Mouse (Mus musculus): ENCODE results near the gene Prmt7. TPM values are rescaled to one million over a fixed set of nuclear protein-coding genes. Genes with fewer than 3 reads are reported as not detected.

Gene Prmt7
- 55.8 and 66.1 TPM in 2 replicates for total RNA-seq (2012; rRNA removed)

DNA sequence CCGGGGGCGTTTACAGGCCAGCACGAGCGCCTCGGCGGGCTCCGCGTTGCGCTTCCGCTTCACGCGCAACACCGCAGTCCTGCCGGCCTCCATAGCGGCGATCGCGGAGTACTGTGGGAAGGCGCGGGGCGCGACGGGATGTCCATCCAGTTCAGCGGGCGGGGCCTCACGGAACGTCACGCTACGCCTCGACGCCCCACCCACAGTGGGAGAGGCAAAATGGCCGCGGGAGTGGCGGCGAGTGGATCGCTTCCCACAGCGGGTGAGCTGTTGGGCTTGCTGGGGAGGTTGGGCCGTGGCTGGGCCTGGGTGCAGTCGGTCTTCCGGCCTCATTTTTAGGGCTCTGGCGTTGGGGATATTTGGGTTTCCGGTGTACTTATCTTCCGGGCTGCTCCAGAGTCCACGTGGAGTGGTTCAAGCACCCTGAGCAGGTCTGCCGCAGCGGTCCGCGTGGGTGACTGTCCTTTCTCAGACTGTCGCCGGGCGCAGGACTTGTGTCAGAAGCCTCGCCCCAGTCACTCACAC lies at the start of gene Prmt7, which contains the start of gene Slc7a6os:
Gene Prmt7, plus strand, starts transcription at position 116 of the 525 bp plus-strand sequence.
Gene Slc7a6os, minus strand, starts transcription at position 115 of the 525 bp plus-strand sequence.
- Histone ChIP-seq H3K9ac (ENCODE audit: insufficient read depth, low read depth, low read length, poor library complexity, severe bottlenecking) (peak within 1 kb of the TSS; percentile 96), H3K27ac (ENCODE audit: insufficient read depth, low read depth, low read length, poor library complexity, severe bottlenecking) (peak within 1 kb of the TSS; percentile 70), H3K36me3 (ENCODE audit: control insufficient read depth, insufficient read depth, low read length, poor library complexity, severe bottlenecking) (peaks cover 22% of the 10 kb centered on the region; the same call in 1 of the 2 replicates), H3K4me3 (ENCODE audit: insufficient read depth in 1 of 2, low read depth in 1 of 2, low read length in 2 of 2, poor library complexity in 1 of 2, severe bottlenecking in 1 of 2) (peak within 1 kb of the TSS; percentile 86 to 90), H3K4me1 (ENCODE audit: control insufficient read depth in 2 of 2, insufficient read depth in 2 of 2, low read length in 2 of 2, poor library complexity in 1 of 2) (peaks cover 2 to 5% of the 10 kb centered on the region in 2 experiments; a peak in 1 of 4 replicates), H3K9me3 (ENCODE audit: control insufficient read depth, insufficient read depth, low read depth, low read length) (no peaks in the 10 kb centered on the region)
- in situ Hi-C loops (cut with MboI; ENCODE audit: low sequenced_read_pairs in 2 of 2, unreplicated experiment in 2 of 2): no loop called here
- TF ChIP-seq CHD2 (IDR thresholded peaks at IDR 0.05; ENCODE audit: low read depth, low read length) (no peak), HCFC1 (IDR thresholded peaks at IDR 0.05; ENCODE audit: borderline replicate concordance, insufficient read depth, low read length) (peak; percentile 44; the same call in 1 of the 2 replicates), ZNF384 (IDR thresholded peaks at IDR 0.05; ENCODE audit: low read depth, low read length) (no peak), ZC3H11A (IDR thresholded peaks at IDR 0.05; ENCODE audit: borderline replicate concordance, low read depth, low read length) (no peak)
- peak; percentile 86 for DNase-seq (ENCODE audit: low read depth, low spot score)

- H3K27ac ChIP-seq (ENCODE audit: insufficient read depth, low read depth, low read length, poor library complexity, severe bottlenecking): no peak overlapping the region
- H3K9ac ChIP-seq (ENCODE audit: insufficient read depth, low read depth, low read length, poor library complexity, severe bottlenecking): no peak overlapping the region
- H3K4me1 ChIP-seq (ENCODE audit: control insufficient read depth in 2 of 2, insufficient read depth in 2 of 2, low read length in 2 of 2, poor library complexity in 1 of 2): peaks cover 0 to 18% of the 10 kb centered on the region in 2 experiments; a peak in 3 of 4 replicates
- H3K9me3 ChIP-seq (ENCODE audit: control insufficient read depth, insufficient read depth, low read depth, low read length): no peaks in the 10 kb centered on the region
- no peak overlapping the region for H3K4me3 ChIP-seq (ENCODE audit: insufficient read depth in 1 of 2, low read depth in 1 of 2, low read length in 2 of 2, poor library complexity in 1 of 2, severe bottlenecking in 1 of 2)
- in situ Hi-C loops (cut with MboI; ENCODE audit: low sequenced_read_pairs in 2 of 2, unreplicated experiment in 2 of 2): no loop called here
- DNase-seq (ENCODE audit: low read depth, low spot score): no peak
- peaks cover 27% of the 10 kb centered on the region for H3K36me3 ChIP-seq (ENCODE audit: control insufficient read depth, insufficient read depth, low read length, poor library complexity, severe bottlenecking)
- TF ChIP-seq ZNF384 (IDR thresholded peaks at IDR 0.05; ENCODE audit: low read depth, low read length) (no peak), MAFK (IDR thresholded peaks at IDR 0.05; ENCODE audit: insufficient read depth, low read depth, low read length) (no peak), CHD2 (IDR thresholded peaks at IDR 0.05; ENCODE audit: low read depth, low read length) (no peak)
Measured at GRCm38 (mm10) chr8:106163251-106163650, 47.5 kb upstream of the Prmt7 start.

DNA sequence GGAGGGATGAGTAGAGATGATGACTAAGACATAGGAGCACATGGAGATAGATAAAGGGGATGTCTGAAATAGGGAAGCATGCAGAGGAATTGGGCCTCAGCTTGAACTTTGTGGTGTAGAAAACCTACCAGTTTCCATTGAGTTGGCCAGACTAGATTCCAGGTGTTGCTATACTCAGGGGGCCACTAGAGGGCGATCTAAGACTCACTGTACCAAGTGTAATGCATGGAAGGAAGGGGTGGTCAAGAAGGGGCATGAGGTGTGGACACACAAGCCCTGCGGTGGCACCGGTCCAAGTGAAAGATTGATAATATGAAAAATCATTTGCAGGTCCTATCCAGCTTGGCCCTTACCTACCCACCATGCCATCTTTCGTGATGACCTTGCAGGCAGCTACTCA lies 45.3 kb upstream of the Prmt7 start:
- H3K4me1 ChIP-seq (ENCODE audit: control insufficient read depth in 2 of 2, insufficient read depth in 2 of 2, low read length in 2 of 2, poor library complexity in 1 of 2): peaks cover 0 to 10% of the 10 kb centered on the region in 2 experiments; a peak in 2 of 4 replicates

DNA sequence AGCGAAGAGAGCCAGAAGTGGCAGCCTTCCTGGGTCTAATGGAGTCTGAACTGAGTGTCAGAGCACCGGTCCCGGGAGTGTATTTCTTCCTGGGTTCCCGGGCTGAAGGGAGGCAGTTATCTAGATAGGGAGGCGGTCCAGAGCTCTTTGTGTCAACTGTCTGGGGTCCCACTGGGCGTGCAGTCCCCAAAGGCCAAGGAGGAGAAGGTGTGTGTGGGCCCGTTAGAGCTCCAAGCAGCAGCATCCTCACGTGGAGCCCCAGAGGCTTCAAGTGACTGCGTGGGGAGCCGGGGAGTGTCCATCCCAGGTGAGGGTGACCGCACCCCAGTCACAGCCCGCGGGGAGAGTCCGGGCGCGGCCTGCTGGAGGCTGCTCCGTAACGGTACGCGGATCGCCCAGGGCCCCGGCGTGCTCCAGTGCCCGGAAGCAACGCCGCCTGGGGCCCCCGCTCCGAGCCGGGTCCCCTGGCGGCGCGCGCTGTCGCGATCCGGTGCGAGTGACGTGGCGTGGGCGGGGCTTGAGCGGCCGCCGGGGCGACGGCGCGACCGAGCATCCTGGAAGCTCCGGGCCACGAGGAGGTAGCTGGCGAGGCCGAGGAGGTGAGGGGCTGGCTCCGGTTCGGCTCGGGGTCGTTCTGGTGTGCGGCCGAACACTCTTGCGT lies 42.2 kb upstream of the Prmt7 start, which contains the start of gene Slc7a6:
Gene Slc7a6, plus strand, starts transcription at position 502 of the 661 bp plus-strand sequence.
- Histone ChIP-seq H3K4me3 (ENCODE audit: insufficient read depth in 1 of 2, low read depth in 1 of 2, low read length in 2 of 2, poor library complexity in 1 of 2, severe bottlenecking in 1 of 2) (peak within 1 kb of the TSS; percentile 85 to 89), H3K9me3 (ENCODE audit: control insufficient read depth, insufficient read depth, low read depth, low read length) (no peaks in the 10 kb centered on the region), H3K4me1 (ENCODE audit: control insufficient read depth in 2 of 2, insufficient read depth in 2 of 2, low read length in 2 of 2, poor library complexity in 1 of 2) (peaks cover 0 to 3% of the 10 kb centered on the region in 2 experiments; a peak in 1 of 4 replicates), H3K9ac (ENCODE audit: insufficient read depth, low read depth, low read length, poor library complexity, severe bottlenecking) (peak within 1 kb of the TSS; percentile 88), H3K27ac (ENCODE audit: insufficient read depth, low read depth, low read length, poor library complexity, severe bottlenecking) (0 out of 2 replicates have a peak within 1 kb of the TSS, but pooled peaks have one; percentile 26), H3K36me3 (ENCODE audit: control insufficient read depth, insufficient read depth, low read length, poor library complexity, severe bottlenecking) (peaks cover 9% of the 10 kb centered on the region)
- TF ChIP-seq MAFK (IDR thresholded peaks at IDR 0.05; ENCODE audit: insufficient read depth, low read depth, low read length): no peak
- no peak for TF ChIP-seq HCFC1 (IDR thresholded peaks at IDR 0.05; ENCODE audit: borderline replicate concordance, insufficient read depth, low read length)
- TF ChIP-seq CHD2 (IDR thresholded peaks at IDR 0.05; ENCODE audit: low read depth, low read length): no peak
- peak; percentile 40 for DNase-seq (ENCODE audit: low read depth, low spot score)
- in situ Hi-C loops (cut with MboI; ENCODE audit: low sequenced_read_pairs in 2 of 2, unreplicated experiment in 2 of 2): no loop called here

More for the DNA sequence above, 45.3 kb upstream of the Prmt7 start:
- Histone ChIP-seq H3K27ac (ENCODE audit: insufficient read depth, low read depth, low read length, poor library complexity, severe bottlenecking) (no peak overlapping the region), H3K9me3 (ENCODE audit: control insufficient read depth, insufficient read depth, low read depth, low read length) (no peaks in the 10 kb centered on the region), H3K4me3 (ENCODE audit: insufficient read depth in 1 of 2, low read depth in 1 of 2, low read length in 2 of 2, poor library complexity in 1 of 2, severe bottlenecking in 1 of 2) (no peak overlapping the region), H3K36me3 (ENCODE audit: control insufficient read depth, insufficient read depth, low read length, poor library complexity, severe bottlenecking) (peaks cover 27% of the 10 kb centered on the region), H3K9ac (ENCODE audit: insufficient read depth, low read depth, low read length, poor library complexity, severe bottlenecking) (no peak overlapping the region)
- DNase-seq (ENCODE audit: low read depth, low spot score): peak; percentile 59
- in situ Hi-C loops (cut with MboI; ENCODE audit: low sequenced_read_pairs in 2 of 2, unreplicated experiment in 2 of 2): no loop called here
- no peak for TF ChIP-seq MAFK (IDR thresholded peaks at IDR 0.05; ENCODE audit: insufficient read depth, low read depth, low read length)
- TF ChIP-seq ZNF384 (IDR thresholded peaks at IDR 0.05; ENCODE audit: low read depth, low read length): no peak
- TF ChIP-seq HCFC1 (IDR thresholded peaks at IDR 0.05; ENCODE audit: borderline replicate concordance, insufficient read depth, low read length): no peak
- peak; percentile 20; the same call in 1 of the 2 replicates for TF ChIP-seq ZC3H11A (IDR thresholded peaks at IDR 0.05; ENCODE audit: borderline replicate concordance, low read depth, low read length)
- TF ChIP-seq CHD2 (IDR thresholded peaks at IDR 0.05; ENCODE audit: low read depth, low read length): no peak

All from ES-E14 (cell line).